Mouse (Mus musculus) forebrain, embryonic 16.5 days (tissue): ENCODE measurements around the gene B020004J07Rik. TPM values are rescaled to one million over a fixed set of nuclear protein-coding genes. Genes with fewer than 3 reads are reported as not detected.
"Not testable (repeated sequence)": the region's sequence is repeated elsewhere in the genome, so short reads cannot be mapped to it uniquely, and the experiment has no call there.

Experiments
- ATAC-seq: fragments of 200-750 bp; cut with Nextera tagmentation; 2 replicates; pipeline ENCODE4 v1.8.0; 2017; ENCODE audit warnings: mild to moderate bottlenecking, moderate library complexity
- H3K27ac ChIP-seq: fragments of 300-500 bp; sonication (generic); 2 replicates; pipeline ENCODE4 v1.5.1; 2014; ENCODE audit warnings: low read length, control low read depth
- H3K27me3 ChIP-seq: fragments of 300-500 bp; sonication (generic); replicated peaks from 2 replicates; pipeline ENCODE4 v1.6.1; 2014; ENCODE audit warnings: low read length; ENCODE audit not compliant: control insufficient read depth, insufficient read depth
- H3K36me3 ChIP-seq: fragments of 300-500 bp; sonication (generic); 2 replicates; pipeline ENCODE4 v1.6.1; 2014; ENCODE audit not compliant: control insufficient read depth, insufficient read depth
- H3K4me1 ChIP-seq: fragments of 300-500 bp; sonication (generic); replicated peaks from 2 replicates; pipeline ENCODE4 v1.6.1; 2014; ENCODE audit warnings: low read length; ENCODE audit not compliant: control insufficient read depth, insufficient read depth
- H3K4me2 ChIP-seq: fragments of 300-500 bp; sonication (generic); 2 replicates; pipeline ENCODE4 v1.6.1; 2014; ENCODE audit warnings: mild to moderate bottlenecking, low read length, control low read depth
- H3K4me3 ChIP-seq: fragments of 300-500 bp; sonication (generic); replicated peaks from 2 replicates; pipeline ENCODE4 v1.5.1; 2014; ENCODE audit warnings: mild to moderate bottlenecking, low read length, control low read depth
- H3K9ac ChIP-seq: fragments of 300-500 bp; sonication (generic); replicated peaks from 2 replicates; pipeline ENCODE4 v1.6.1; 2014; ENCODE audit warnings: low read depth, low read length, control low read depth
- H3K9me3 ChIP-seq: fragments of 300-500 bp; sonication (generic); 2 replicates; pipeline ENCODE4 v1.6.1; 2016; ENCODE audit warnings: low read length; ENCODE audit not compliant: control insufficient read depth
- WGBS: fragments of 180-500 bp; shearing (Covaris S2); extraction: QIAGEN DNeasy Blood & Tissue Kit; methylation state at CpG from one replicate; pipeline ENCODE4 v1.1.7; 2014; 5-methylcytosine and 5-hydroxymethylcytosine counted together
- polyA plus RNA-seq: library from polyadenylated mRNA; unstranded; fragments of >200 nt; fragmentation: Nextera tagmentation; extraction: Ambion mirVana; gene quantifications from 2 replicates; pipeline ENCODE4 v1.2.1, GENCODE M21; 2015

B020004J07Rik gene
- not detected in 2 replicates for polyA plus RNA-seq

- not testable (repeated sequence) for H3K36me3 ChIP-seq, H3K4me1 ChIP-seq, H3K4me3 ChIP-seq, H3K27me3 ChIP-seq, ATAC-seq, H3K9me3 ChIP-seq, H3K4me2 ChIP-seq, H3K9ac ChIP-seq, H3K27ac ChIP-seq
- WGBS: 95% methylated on average over 2 of the region's 4 CpGs
Observed at GRCm38 (mm10) chr4:101843923-101844322, at the start of gene B020004J07Rik. B020004J07Rik (minus strand) TSS chr4:101844023.

GRCm38 (mm10) chr4:101889377-101889776, 45.6 kb upstream of the B020004J07Rik start:
- H3K27ac ChIP-seq: no peak overlapping the region
- H3K27me3 ChIP-seq: no peaks in the 10 kb centered on the region
- H3K36me3 ChIP-seq: no peaks in the 10 kb centered on the region
- no peak overlapping the region for H3K9ac ChIP-seq
- H3K9me3 ChIP-seq: no peaks in the 10 kb centered on the region
- ATAC-seq: no peak
- H3K4me3 ChIP-seq: no peak overlapping the region
- no peak overlapping the region for H3K4me2 ChIP-seq
- H3K4me1 ChIP-seq: no peaks in the 10 kb centered on the region

GRCm38 (mm10) chr4:101883641-101884040, 39.8 kb upstream of the B020004J07Rik start:
- Histone ChIP-seq H3K4me3 (no peak overlapping the region), H3K4me1 (no peaks in the 10 kb centered on the region), H3K4me2 (no peak overlapping the region), H3K9ac (no peak overlapping the region), H3K27ac (no peak overlapping the region), H3K9me3 (no peaks in the 10 kb centered on the region), H3K36me3 (no peaks in the 10 kb centered on the region), H3K27me3 (no peaks in the 10 kb centered on the region)
- ATAC-seq: no peak
- 52% methylated on average over 3 of the region's 3 CpGs for WGBS

GRCm38 (mm10) chr4:101875687-101876086, 31.9 kb upstream of the B020004J07Rik start:
- H3K4me2 ChIP-seq, ATAC-seq, H3K4me3 ChIP-seq, H3K36me3 ChIP-seq, H3K9ac ChIP-seq, H3K9me3 ChIP-seq, H3K27me3 ChIP-seq, H3K27ac ChIP-seq, H3K4me1 ChIP-seq: not testable (repeated sequence)
- WGBS: 91% methylated on average over 15 of the region's 15 CpGs

- 67% methylated on average over 2 of the region's 2 CpGs for WGBS
- not testable (repeated sequence) for H3K36me3 ChIP-seq, H3K4me1 ChIP-seq, H3K27me3 ChIP-seq, H3K4me3 ChIP-seq, H3K9me3 ChIP-seq, H3K27ac ChIP-seq, H3K9ac ChIP-seq, H3K4me2 ChIP-seq, ATAC-seq
Observed at GRCm38 (mm10) chr4:101872031-101872430, 28.2 kb upstream of the B020004J07Rik start.

- no peak overlapping the region for H3K4me2 ChIP-seq
- no peaks in the 10 kb centered on the region for H3K27me3 ChIP-seq
- no peaks in the 10 kb centered on the region for H3K36me3 ChIP-seq
- no peak for ATAC-seq
- WGBS: 94% methylated on average over 6 of the region's 6 CpGs
- H3K9me3 ChIP-seq: no peaks in the 10 kb centered on the region
- no peak overlapping the region for H3K27ac ChIP-seq
- no peaks in the 10 kb centered on the region for H3K4me1 ChIP-seq
- H3K9ac ChIP-seq: no peak overlapping the region
- no peak overlapping the region for H3K4me3 ChIP-seq
Observed at GRCm38 (mm10) chr4:101862289-101862688, 18.5 kb upstream of the B020004J07Rik start.

GRCm38 (mm10) chr4:101860873-101861272, 17.1 kb upstream of the B020004J07Rik start:
- no peak for ATAC-seq
- Histone ChIP-seq H3K9me3 (no peaks in the 10 kb centered on the region), H3K9ac (no peak overlapping the region), H3K36me3 (no peaks in the 10 kb centered on the region), H3K4me3 (no peak overlapping the region), H3K4me2 (no peak overlapping the region), H3K4me1 (no peaks in the 10 kb centered on the region), H3K27ac (no peak overlapping the region), H3K27me3 (no peaks in the 10 kb centered on the region)
- 52% methylated on average over 6 of the region's 6 CpGs for whole genome bisulfite sequencing

- H3K27ac ChIP-seq: no peak overlapping the region
- H3K9ac ChIP-seq: no peak overlapping the region
- no peak overlapping the region for H3K4me2 ChIP-seq
- no peak overlapping the region for H3K4me3 ChIP-seq
- H3K9me3 ChIP-seq: peaks cover 12% of the 10 kb centered on the region
- no peaks in the 10 kb centered on the region for H3K4me1 ChIP-seq
- H3K27me3 ChIP-seq: no peaks in the 10 kb centered on the region
- WGBS: 60% methylated on average over 2 of the region's 2 CpGs
- H3K36me3 ChIP-seq: no peaks in the 10 kb centered on the region
- ATAC-seq: no peak
Observed at GRCm38 (mm10) chr4:101850908-101851307, 7.1 kb upstream of the B020004J07Rik start.
